Mouse (Mus musculus) small intestine, adult 2 months (tissue): ENCODE measurements around the gene Kat6b. TPM values are rescaled to one million over a fixed set of nuclear protein-coding genes. Genes with fewer than 3 reads are reported as not detected.

Experiments used
- H3K27ac ChIP-seq: fragments of 200-500 bp; 2 replicates; pipeline ENCODE4 v1.5.1; 2012; ENCODE audit warnings: low read depth, low read length, control low read depth, inconsistent platforms; ENCODE audit not compliant: insufficient read depth
- H3K27me3 ChIP-seq: fragments of 200-500 bp; 2 replicates; pipeline ENCODE4 v1.6.1; 2012; ENCODE audit warnings: mild to moderate bottlenecking, moderate library complexity, low read length, inconsistent platforms; ENCODE audit not compliant: control insufficient read depth, insufficient read depth
- H3K36me3 ChIP-seq: fragments of 200-500 bp; 2 replicates; pipeline ENCODE4 v1.6.1; 2012; ENCODE audit warnings: mild to moderate bottlenecking, low read length, control low read depth, inconsistent platforms; ENCODE audit not compliant: control insufficient read depth, insufficient read depth
- H3K4me1 ChIP-seq: fragments of 200-500 bp; 2 replicates; pipeline ENCODE4 v1.6.1; 2012; ENCODE audit warnings: low read length, inconsistent platforms, mixed read lengths; ENCODE audit not compliant: control insufficient read depth, insufficient read depth, insufficient read length
- H3K4me3 ChIP-seq: fragments of 200-500 bp; 2 replicates; pipeline ENCODE4 v1.5.1; 2012; ENCODE audit warnings: low read depth, mild to moderate bottlenecking, control low read depth, inconsistent platforms, low read length, moderate library complexity
- CTCF ChIP-seq: fragments of 200-500 bp; IDR thresholded peaks from 2 replicates; pipeline ENCODE4 v1.5.1; 2012; ENCODE audit warnings: low read depth, mild to moderate bottlenecking, control low read depth, inconsistent platforms, low read length, moderate library complexity, mixed read lengths; ENCODE audit not compliant: insufficient replicate concordance, insufficient read length; ENCODE audit errors: extremely low read depth
- POLR2A ChIP-seq: fragments of 200-500 bp; IDR thresholded peaks from 2 replicates; pipeline ENCODE4 v1.6.1; 2012; ENCODE audit warnings: low read depth, mild to moderate bottlenecking, control low read depth, inconsistent platforms, low read length, moderate library complexity
- WGBS: fragments of 180-500 bp; shearing (Covaris S2); methylation state at CpG from one replicate; pipeline ENCODE4 v1.1.7; 2018; 5-methylcytosine and 5-hydroxymethylcytosine counted together
- polyA plus RNA-seq: library from polyadenylated mRNA; depleted of rRNA; stranded (reverse); fragments of >200 nt; gene quantifications from 2 replicates; pipeline ENCODE4 v1.2.3, GENCODE M21; 2012

Gene Kat6b
- polyA plus RNA-seq, 1 experiment, result 8.3 TPM

DNA sequence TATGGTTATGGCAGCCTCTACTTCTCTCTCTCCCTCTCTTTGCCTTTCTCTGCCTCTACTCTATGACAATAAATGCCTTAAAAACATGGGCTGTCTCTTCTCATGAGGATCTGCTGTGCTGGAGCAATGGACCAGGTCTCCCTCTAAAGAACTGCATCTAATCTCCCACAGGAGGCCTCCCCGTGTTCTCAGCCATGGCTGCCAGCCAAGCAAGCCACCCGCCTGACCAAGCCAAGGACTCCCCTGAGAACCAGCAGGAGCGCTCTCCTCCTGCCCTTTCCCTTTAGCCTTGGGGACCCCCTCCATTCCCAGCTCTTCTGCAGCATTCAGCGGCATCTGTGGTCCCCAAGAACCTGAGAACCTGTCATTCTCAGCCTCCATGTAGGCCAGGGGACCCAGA is 28.7 kb upstream of the Kat6b start:
- H3K27ac ChIP-seq, result no peak overlapping the region
- WGBS, result 76% methylated on average over 4 of the region's 4 CpGs
- no peak for TF ChIP-seq POLR2A
- TF ChIP-seq CTCF, result no peak
- no peak overlapping the region for H3K4me3 ChIP-seq
- H3K4me1 ChIP-seq, result peaks cover 12% of the 10 kb centered on the region; the same call in 1 of the 2 replicates
- H3K36me3 ChIP-seq, result 0 out of 2 replicates have a peak, but pooled peaks cover 1% of the 10 kb centered on the region
- no peaks in the 10 kb centered on the region for H3K27me3 ChIP-seq

DNA sequence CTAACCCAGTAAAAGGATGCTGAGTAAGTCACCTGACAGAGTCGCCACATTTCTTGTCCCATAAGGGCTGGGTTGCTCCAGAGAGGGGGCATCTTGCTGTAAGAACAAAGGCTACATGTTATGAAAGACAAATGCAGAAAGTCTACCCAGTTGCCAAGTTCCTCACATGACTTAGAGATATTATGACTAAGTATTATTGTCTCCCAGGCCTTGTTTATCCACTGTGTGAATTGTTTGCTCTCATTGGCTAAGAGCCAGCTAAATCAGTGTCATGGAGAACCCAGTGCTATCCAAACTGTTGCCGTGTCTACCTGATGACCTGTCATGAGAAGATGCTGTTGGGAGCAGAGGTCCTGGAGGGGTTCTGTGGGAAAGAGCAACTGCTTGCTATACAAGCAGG is 27.3 kb upstream of the Kat6b start:
- Histone ChIP-seq H3K36me3 (0 out of 2 replicates have a peak, but pooled peaks cover under 1% of the 10 kb centered on the region), H3K4me3 (no peak overlapping the region), H3K4me1 (peaks cover 12% of the 10 kb centered on the region; the same call in 1 of the 2 replicates), H3K27ac (no peak overlapping the region), H3K27me3 (no peaks in the 10 kb centered on the region)
- TF ChIP-seq CTCF (no peak), POLR2A (no peak)
- WGBS, result 22% methylated on average over 2 of the region's 2 CpGs

DNA sequence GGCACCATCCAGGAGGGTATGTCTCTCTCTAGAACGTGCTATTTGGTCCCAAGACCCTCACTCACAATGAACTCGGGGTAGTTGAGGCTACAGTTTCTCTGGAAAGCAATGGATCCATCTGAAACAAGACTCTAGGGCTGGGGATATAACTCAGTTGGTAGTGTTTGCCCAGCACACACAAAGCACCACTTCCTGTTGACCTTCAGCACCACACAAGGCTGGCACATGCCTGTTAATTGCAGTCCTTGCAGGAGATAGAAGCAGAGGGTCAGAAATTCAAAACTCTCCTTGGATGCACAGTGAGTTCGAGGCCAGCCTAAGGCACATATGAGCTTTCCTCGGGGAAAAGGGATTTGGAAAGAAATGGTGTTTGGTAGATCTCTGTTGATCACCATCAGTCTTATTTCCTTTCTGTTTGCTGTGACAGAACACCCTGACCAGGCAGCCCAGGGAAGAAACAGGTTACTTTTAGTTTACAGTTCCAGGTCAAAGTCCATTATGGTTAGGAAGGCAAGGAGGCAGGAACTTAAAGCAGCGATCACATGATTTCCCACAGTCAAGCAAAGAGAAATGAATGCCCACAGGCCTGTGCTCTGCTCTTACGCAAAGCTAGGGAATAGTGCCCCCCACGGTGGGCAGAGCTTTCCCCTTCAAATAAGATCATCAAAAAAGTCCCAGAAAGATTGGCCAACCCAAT is 25.4 kb upstream of the Kat6b start:
- WGBS, result 57% methylated on average over 7 of the region's 7 CpGs
- H3K27me3 ChIP-seq, result no peaks in the 10 kb centered on the region
- peak overlapping the region; percentile 19; the same call in 1 of the 2 replicates for H3K27ac ChIP-seq
- no peak for TF ChIP-seq CTCF
- TF ChIP-seq POLR2A, result no peak
- peaks cover 12% of the 10 kb centered on the region; the same call in 1 of the 2 replicates for H3K4me1 ChIP-seq
- H3K4me3 ChIP-seq, result no peak overlapping the region
- H3K36me3 ChIP-seq, result no peaks in the 10 kb centered on the region

DNA sequence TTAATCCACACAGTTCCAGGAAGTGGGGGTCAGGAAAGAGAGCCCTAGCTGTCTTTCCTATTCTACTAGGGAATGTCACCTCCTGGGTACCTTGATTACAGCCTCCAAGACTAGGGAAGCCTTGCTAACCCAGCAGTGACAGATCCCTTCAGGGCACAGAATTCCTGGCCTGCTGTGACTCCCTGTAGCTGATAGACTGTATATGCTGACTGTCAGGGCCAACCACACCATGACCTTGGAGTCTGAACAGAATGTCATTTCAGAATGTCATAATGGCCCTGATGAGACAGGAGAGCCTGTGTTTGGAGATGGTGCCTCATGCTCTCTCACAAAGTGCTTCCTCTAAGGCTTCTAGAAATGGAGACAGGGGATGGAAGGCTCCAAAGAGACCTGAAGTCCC is 24.7 kb upstream of the Kat6b start:
- Histone ChIP-seq H3K27ac (no peak overlapping the region), H3K4me1 (peaks cover 12% of the 10 kb centered on the region; the same call in 1 of the 2 replicates), H3K27me3 (no peaks in the 10 kb centered on the region), H3K4me3 (no peak overlapping the region), H3K36me3 (no peaks in the 10 kb centered on the region)
- TF ChIP-seq POLR2A, result no peak

DNA sequence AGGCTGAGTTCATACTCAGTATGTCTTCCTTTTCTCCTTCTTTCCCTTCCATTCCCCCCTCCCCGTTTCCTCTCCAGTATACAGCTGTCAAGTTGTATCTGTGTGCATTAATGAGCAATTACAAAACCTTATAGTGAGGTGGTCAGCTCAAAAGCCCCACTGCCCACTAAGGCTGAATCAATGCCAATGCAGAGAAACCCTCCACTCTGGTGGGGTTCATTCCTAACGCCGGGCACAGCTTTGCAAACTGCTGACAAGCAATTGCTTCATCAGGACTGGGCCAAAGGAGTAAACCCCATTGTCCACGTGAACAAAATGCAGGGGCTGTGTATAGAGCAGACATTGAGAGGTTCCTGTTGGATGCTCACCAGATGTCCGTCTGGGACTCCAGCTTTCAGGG is 23.4 kb upstream of the Kat6b start:
- Histone ChIP-seq H3K4me1 (peaks cover 14% of the 10 kb centered on the region; the same call in 1 of the 2 replicates), H3K36me3 (no peaks in the 10 kb centered on the region), H3K27me3 (no peaks in the 10 kb centered on the region), H3K27ac (no peak overlapping the region), H3K4me3 (no peak overlapping the region)
- 91% methylated on average over 5 of the region's 5 CpGs for WGBS
- TF ChIP-seq POLR2A, result no peak
- TF ChIP-seq CTCF, result no peak

DNA sequence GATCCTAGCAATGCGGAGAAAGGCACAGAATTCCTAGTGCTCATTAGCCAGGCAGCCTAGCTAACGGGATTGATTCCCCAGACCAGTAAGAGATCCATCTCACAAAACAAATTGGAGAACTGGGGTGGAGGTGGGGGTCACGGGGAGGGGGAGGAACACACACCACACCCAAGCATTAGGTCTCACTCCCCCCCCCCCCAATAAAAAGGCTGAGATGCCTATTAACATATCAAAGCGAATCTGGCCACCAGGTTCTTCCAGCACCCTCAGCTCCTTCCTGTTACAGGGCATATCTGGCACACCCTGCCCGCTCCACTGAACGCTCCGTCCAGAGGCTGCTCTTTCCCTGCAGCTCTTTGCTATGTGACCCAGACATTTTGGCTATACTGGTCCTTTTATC is 22.5 kb upstream of the Kat6b start:
- Histone ChIP-seq H3K4me1 (peaks cover 14% of the 10 kb centered on the region; the same call in 1 of the 2 replicates), H3K36me3 (no peaks in the 10 kb centered on the region), H3K27ac (no peak overlapping the region), H3K4me3 (no peak overlapping the region), H3K27me3 (no peaks in the 10 kb centered on the region)
- TF ChIP-seq POLR2A, result no peak
- TF ChIP-seq CTCF, result no peak
- 73% methylated on average over 7 of the region's 7 CpGs for WGBS

DNA sequence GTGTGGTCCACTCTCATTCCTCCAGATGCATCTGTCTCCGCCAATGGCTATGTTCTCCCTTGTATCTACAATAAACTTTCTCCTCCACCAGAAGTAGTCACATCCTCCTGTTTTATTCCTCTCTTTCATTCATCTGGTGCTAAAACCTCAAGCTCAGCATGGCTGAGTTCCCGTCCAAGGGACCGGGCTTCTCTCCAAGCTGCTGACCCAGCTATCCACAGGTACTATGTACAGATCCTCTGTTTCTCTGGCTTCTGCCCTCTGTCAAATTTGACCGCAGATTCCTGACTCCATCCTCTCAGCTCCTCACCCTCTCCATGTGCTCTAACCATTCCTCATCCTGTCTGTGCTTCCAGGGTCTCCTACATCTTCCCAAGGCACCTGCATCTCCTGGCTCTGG is 22.1 kb upstream of the Kat6b start:
- H3K27me3 ChIP-seq, result no peaks in the 10 kb centered on the region
- H3K4me3 ChIP-seq, result no peak overlapping the region
- no peaks in the 10 kb centered on the region for H3K36me3 ChIP-seq
- no peak for TF ChIP-seq POLR2A
- no peak for TF ChIP-seq CTCF
- H3K27ac ChIP-seq, result no peak overlapping the region
- H3K4me1 ChIP-seq, result peaks cover 14% of the 10 kb centered on the region; the same call in 1 of the 2 replicates
- 90% methylated on average over 4 of the region's 4 CpGs for WGBS

DNA sequence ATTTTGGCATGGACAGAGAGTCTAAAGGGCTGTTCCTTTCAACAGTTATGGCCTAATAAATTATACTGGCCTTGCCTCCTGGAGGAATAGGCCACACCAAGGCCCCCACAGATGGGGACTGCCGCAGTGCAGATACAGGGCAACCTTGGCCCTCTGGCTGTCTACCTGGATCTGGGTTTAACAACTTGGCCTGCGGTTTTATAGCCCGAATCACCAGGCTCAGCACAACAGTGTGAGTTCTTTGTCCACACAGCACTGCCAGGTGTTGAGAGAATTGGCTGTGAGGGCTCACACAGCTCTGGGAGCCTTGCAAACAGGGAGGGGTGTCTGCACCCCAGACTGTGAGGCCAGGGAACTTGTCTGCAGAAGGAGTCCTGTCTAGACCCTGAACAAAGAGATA is 18.8 kb upstream of the Kat6b start:
- H3K27me3 ChIP-seq, result no peaks in the 10 kb centered on the region
- H3K36me3 ChIP-seq, result no peaks in the 10 kb centered on the region
- TF ChIP-seq POLR2A (no peak), CTCF (no peak)
- 28% methylated on average over 3 of the region's 3 CpGs for WGBS
- no peak overlapping the region for H3K4me3 ChIP-seq
- H3K4me1 ChIP-seq, result peaks cover 2% of the 10 kb centered on the region; the same call in 1 of the 2 replicates
- H3K27ac ChIP-seq, result no peak overlapping the region
